Mouse (Mus musculus) hindbrain, postnatal 0 days (tissue): ENCODE results near the gene Gm17490. TPM values are rescaled to one million over a fixed set of nuclear protein-coding genes. Genes with fewer than 3 reads are reported as not detected.

Experiments
- ATAC-seq: fragments of 200-750 bp; cut with Nextera tagmentation; 2 replicates; pipeline ENCODE4 v1.8.0; 2017; ENCODE audit warnings: mild to moderate bottlenecking, moderate TSS enrichment, moderate library complexity
- DNase-seq: peaks from one replicate; pipeline ENCODE4 v3.0.0-alpha.2; 2015; ENCODE audit warnings: low spot score
- H3K27ac ChIP-seq: fragments of 300-500 bp; sonication (generic); 2 replicates; pipeline ENCODE4 v1.5.1; 2014; ENCODE audit warnings: mild to moderate bottlenecking
- H3K27me3 ChIP-seq: fragments of 300-500 bp; sonication (generic); 2 replicates; pipeline ENCODE4 v1.6.1; 2014; ENCODE audit warnings: low read length, mixed read lengths; ENCODE audit not compliant: insufficient read depth
- H3K36me3 ChIP-seq: fragments of 300-500 bp; sonication (generic); 2 replicates; pipeline ENCODE4 v1.6.1; 2014; ENCODE audit warnings: low read length, mixed read lengths; ENCODE audit not compliant: insufficient read depth
- H3K4me1 ChIP-seq: fragments of 300-500 bp; sonication (generic); 2 replicates; pipeline ENCODE4 v1.6.1; 2014; ENCODE audit warnings: antibody characterized with exemption, low read length, mixed read lengths; ENCODE audit not compliant: insufficient read depth
- H3K4me2 ChIP-seq: fragments of 300-500 bp; sonication (generic); 2 replicates; pipeline ENCODE4 v1.6.1; 2014; ENCODE audit warnings: low read depth, mild to moderate bottlenecking, low read length, moderate library complexity, mixed read lengths
- H3K4me3 ChIP-seq: fragments of 300-500 bp; sonication (generic); 2 replicates; pipeline ENCODE4 v1.5.1; 2014; ENCODE audit warnings: low read length
- H3K9ac ChIP-seq: fragments of 300-500 bp; sonication (generic); replicated peaks from 2 replicates; pipeline ENCODE4 v1.6.1; 2014; ENCODE audit warnings: mild to moderate bottlenecking, low read length, moderate library complexity, mixed read lengths
- H3K9me3 ChIP-seq: fragments of 300-500 bp; sonication (generic); 2 replicates; pipeline ENCODE4 v1.6.1; 2016; ENCODE audit warnings: low read length, mixed read lengths
- CTCF ChIP-seq: IDR thresholded peaks from 2 replicates; pipeline ENCODE4 v1.5.1; 2016; ENCODE audit warnings: antibody characterized with exemption, control low read depth, low read depth
- WGBS: fragments of 180-500 bp; shearing (Covaris S2); extraction: QIAGEN DNeasy Blood & Tissue Kit; methylation state at CpG from one replicate; pipeline ENCODE4 v1.1.7; 2014; 5-methylcytosine and 5-hydroxymethylcytosine counted together
- polyA plus RNA-seq: library from polyadenylated mRNA; unstranded; fragments of >200 nt; fragmentation: Nextera tagmentation; extraction: Ambion mirVana; gene quantifications from 2 replicates; pipeline ENCODE4 v1.2.1, GENCODE M21; 2015
- total RNA-seq: library from RNA; depleted of rRNA; stranded (reverse); fragments of >200 nt; gene quantifications from 2 replicates; pipeline ENCODE4 v1.2.3, GENCODE M21; 2014; rRNA removed

Gm17490 gene
- total and polyA plus RNA-seq, 2 experiments from 2014 or later = not detected

GRCm38 (mm10) chr2:11587996-11588395, 38.1 kb downstream of the Gm17490 start:
- Histone ChIP-seq H3K4me3 (no peak overlapping the region), H3K36me3 (peaks cover 82% of the 10 kb centered on the region), H3K9ac (no peak overlapping the region), H3K27ac (no peak overlapping the region), H3K27me3 (no peaks in the 10 kb centered on the region), H3K9me3 (no peaks in the 10 kb centered on the region), H3K4me2 (no peak overlapping the region), H3K4me1 (no peaks in the 10 kb centered on the region)
- WGBS = 93% methylated on average over 4 of the region's 4 CpGs
- DNase-seq = no peak
- no peak for ATAC-seq
- TF ChIP-seq CTCF = no peak

- WGBS = 92% methylated on average over 4 of the region's 4 CpGs
- H3K4me1 ChIP-seq = no peaks in the 10 kb centered on the region
- TF ChIP-seq CTCF = no peak
- ATAC-seq (no peak), DNase-seq (no peak)
- no peak overlapping the region for H3K27ac ChIP-seq
- H3K27me3 ChIP-seq = no peaks in the 10 kb centered on the region
- H3K9me3 ChIP-seq = no peaks in the 10 kb centered on the region
- H3K4me2 ChIP-seq = no peak overlapping the region
- H3K9ac ChIP-seq = no peak overlapping the region
- peaks cover 7% of the 10 kb centered on the region; the same call in 1 of the 2 replicates for H3K36me3 ChIP-seq
- no peak overlapping the region for H3K4me3 ChIP-seq
Measured at GRCm38 (mm10) chr2:11579399-11579798, 46.7 kb downstream of the Gm17490 start.

- 91% methylated on average over 6 of the region's 6 CpGs for WGBS
- Histone ChIP-seq H3K4me2 (no peak overlapping the region), H3K4me3 (no peak overlapping the region), H3K36me3 (no peaks in the 10 kb centered on the region), H3K27ac (no peak overlapping the region), H3K27me3 (no peaks in the 10 kb centered on the region), H3K4me1 (no peaks in the 10 kb centered on the region), H3K9me3 (no peaks in the 10 kb centered on the region), H3K9ac (no peak overlapping the region)
- TF ChIP-seq CTCF = no peak
- DNase-seq (no peak), ATAC-seq (no peak)
Measured at GRCm38 (mm10) chr2:11578187-11578586, 47.9 kb downstream of the Gm17490 start.

Other genes starting within 250 kb of the Gm17490 start
- gene Pfkfb3, start 72.2 kb downstream of the Gm17490 start, total RNA-seq = 15.6 and 21.3 TPM in 2 replicates
- gene Pfkfb3, start 72.2 kb downstream of the Gm17490 start, polyA plus RNA-seq = 18.5 and 19.6 TPM in 2 replicates
- gene Rbm17, start 22.1 kb downstream of the Gm17490 start, total RNA-seq = 57.3 and 59.5 TPM in 2 replicates
- 127 and 128 TPM in 2 replicates for gene Rbm17, start 22.1 kb downstream of the Gm17490 start, polyA plus RNA-seq
- gene Il2ra, start 16.5 kb upstream of the Gm17490 start, total RNA-seq = 0.04 TPM in 1 of 2 replicates, not detected in the other
- gene Il2ra, start 16.5 kb upstream of the Gm17490 start, polyA plus RNA-seq = 0.04 and 0.05 TPM in 2 replicates
- gene Il15ra, start 79.0 kb upstream of the Gm17490 start, total RNA-seq = 0.47 and 1.1 TPM in 2 replicates
- 2.0 and 2.5 TPM in 2 replicates for gene Il15ra, start 79.0 kb upstream of the Gm17490 start, polyA plus RNA-seq
- gene Fbh1, start 151.3 kb upstream of the Gm17490 start, total RNA-seq = 85.1 and 102 TPM in 2 replicates
- gene Fbh1, start 151.3 kb upstream of the Gm17490 start, polyA plus RNA-seq = 85.0 and 85.7 TPM in 2 replicates
- 42.6 and 43.4 TPM in 2 replicates for gene Ankrd16, start 151.6 kb upstream of the Gm17490 start, total RNA-seq
- gene Ankrd16, start 151.6 kb upstream of the Gm17490 start, polyA plus RNA-seq = 35.7 and 36.7 TPM in 2 replicates